Comparison of ENCODE assay signal across 8 mouse cellular contexts in the genomic region with DNA sequence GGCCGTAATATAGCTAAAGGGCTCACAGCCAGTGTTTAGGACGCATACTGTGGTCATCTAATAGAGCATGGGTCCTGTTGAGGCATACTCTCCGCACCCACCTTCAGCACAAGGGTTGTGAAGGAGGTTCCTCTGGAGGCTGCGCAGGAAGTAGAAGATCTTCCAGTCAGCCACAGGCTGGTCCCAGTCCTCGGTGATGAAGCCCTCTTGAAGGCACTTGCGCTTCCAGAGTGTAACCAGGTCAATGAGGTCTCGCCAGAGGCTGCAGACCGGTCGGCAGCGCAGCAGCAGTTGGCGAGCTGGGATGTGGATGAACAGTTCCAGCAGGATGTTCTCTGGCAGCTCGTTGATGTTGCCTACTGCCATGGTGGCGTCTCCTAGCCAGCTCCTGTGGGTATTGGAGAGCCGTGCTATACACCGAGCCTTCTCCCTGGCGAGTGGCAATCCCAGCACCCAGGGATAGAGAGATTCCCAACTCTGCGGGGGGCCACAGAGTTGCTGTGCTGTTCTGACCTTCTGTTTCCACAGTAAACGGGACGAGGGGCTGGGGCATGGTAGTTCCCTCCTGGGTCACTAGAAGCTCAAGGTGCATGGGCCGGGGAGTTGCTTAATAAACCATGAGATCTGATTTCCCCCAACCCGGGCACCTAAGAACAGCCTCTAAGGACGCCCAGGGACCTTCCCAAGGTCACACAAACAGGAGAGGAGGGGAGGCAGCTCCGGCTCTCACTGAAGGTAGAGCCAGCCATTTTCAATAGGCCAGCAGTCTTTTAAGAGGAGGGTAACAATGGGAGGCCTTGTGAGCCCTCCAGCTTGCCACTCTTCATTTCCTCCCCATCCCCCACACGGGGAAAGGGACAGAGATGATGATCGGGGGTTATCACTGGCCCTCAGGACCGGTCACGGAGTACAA. TPM values are rescaled to one million over a fixed set of nuclear protein-coding genes. Genes with fewer than 3 reads are reported as not detected.
DNase-seq lines count a peak whose midpoint lies in the region; ATAC-seq and TF ChIP-seq lines count a peak whose summit lies in the region.

No protein-coding gene starts in this region.

- TF ChIP-seq CTCF in layer of hippocampus, adult 2 months (conservative IDR thresholded peaks at IDR 0.05): no peak
- no peak for TF ChIP-seq CTCF in brain, embryonic 14.5 days (IDR thresholded peaks at IDR 0.05; ENCODE audit: borderline replicate concordance, extremely low read depth, insufficient read depth, insufficient read length)

- H3ac ChIP-seq in myocyte (ENCODE audit: control insufficient read depth, insufficient read length): no peak overlapping the region

- peak overlapping the region; percentile 94 for H3K4me2 ChIP-seq in forebrain, embryonic 11.5 days (ENCODE audit: low read depth, low read length, severe bottlenecking)
- H3K4me2 ChIP-seq in myocyte (ENCODE audit: low read depth): peak overlapping the region; percentile 24

- H3K79me2 ChIP-seq in myocyte (ENCODE audit: control insufficient read depth, insufficient read depth): no peaks in the 10 kb centered on the region

- H3K36me3 ChIP-seq in forebrain, embryonic 11.5 days (ENCODE audit: control insufficient read depth, insufficient read depth, low read length): peaks cover 9% of the 10 kb centered on the region; the same call in 1 of the 2 replicates
- no peaks in the 10 kb centered on the region for H3K36me3 ChIP-seq in myocyte (ENCODE audit: control insufficient read depth, insufficient read depth)

- no peaks in the 10 kb centered on the region for H3K9me3 ChIP-seq in forebrain, embryonic 11.5 days (ENCODE audit: control insufficient read depth, low read length)

- peak; percentile 3 for ATAC-seq in forebrain, embryonic 11.5 days (replicated peaks; ENCODE audit: low FRiP score)

- WGBS in forebrain, embryonic 11.5 days: 24% methylated on average over 27 of the region's 27 CpGs

- peak in 1 of 2 experiments; percentile 47 for DNase-seq in layer of hippocampus, adult 2 months (ENCODE audit: low spot score in 2 of 2)
- DNase-seq in layer of hippocampus, adult 9-11 months: no peak
- peak; percentile 73 for DNase-seq in brain, embryonic 14.5 days (ENCODE audit: low read depth)
- no peak for DNase-seq in forebrain, embryonic 11.5 days (ENCODE audit: low spot score)
- peak; percentile 49 to 65 for DNase-seq in layer of hippocampus, postnatal 14 days (ENCODE audit: low spot score in 2 of 2)
- DNase-seq in gastrocnemius, postnatal 25 days: no peak
- no peak for DNase-seq in ovary, postnatal 10 days (ENCODE audit: low spot score)

- peak overlapping the region; percentile 97 for H3K27ac ChIP-seq in layer of hippocampus, adult 2 months
- H3K27ac ChIP-seq in forebrain, embryonic 11.5 days (ENCODE audit: low read depth, low read length): peak overlapping the region; percentile 66; the same call in 1 of the 2 replicates

- peak overlapping the region; percentile 90 for H3K4me3 ChIP-seq in layer of hippocampus, adult 2 months
- H3K4me3 ChIP-seq in forebrain, embryonic 11.5 days (ENCODE audit: low read depth, low read length): peak overlapping the region; percentile 75
- H3K4me3 ChIP-seq in myocyte: peak overlapping the region; percentile 23

- H3K27me3 ChIP-seq in forebrain, embryonic 11.5 days (ENCODE audit: control insufficient read depth, insufficient read depth, low read length): peaks cover 25% of the 10 kb centered on the region
- no peaks in the 10 kb centered on the region for H3K27me3 ChIP-seq in myocyte (ENCODE audit: control insufficient read depth, insufficient read depth, insufficient read length)

- no peak for TF ChIP-seq POLR2A in brain, embryonic 14.5 days (IDR thresholded peaks at IDR 0.05; ENCODE audit: borderline replicate concordance, extremely low read depth, insufficient read depth, insufficient read length, poor library complexity, severe bottlenecking)
- TF ChIP-seq POLR2A in myocyte (IDR thresholded peaks at IDR 0.05; ENCODE audit: insufficient read length, low read depth): no peak

- H3K9ac ChIP-seq in forebrain, embryonic 11.5 days (ENCODE audit: low read length): peak overlapping the region; percentile 79

- peaks cover 9% of the 10 kb centered on the region; the same call in 1 of the 2 replicates for H3K4me1 ChIP-seq in forebrain, embryonic 11.5 days (replicated peaks; ENCODE audit: control insufficient read depth, insufficient read depth, low read length)

TF ChIP-seq in myocyte, 11 proteins besides CTCF, POLR2A, EP300 and RAD21:
- TF ChIP-seq E2F4 (IDR thresholded peaks at IDR 0.05; ENCODE audit: insufficient read depth): no peak
- TF ChIP-seq REST (IDR thresholded peaks at IDR 0.05; ENCODE audit: insufficient read depth, insufficient read length): no peak
- TF ChIP-seq CEBPB (IDR thresholded peaks at IDR 0.05; ENCODE audit: insufficient read depth, poor library complexity, severe bottlenecking): no peak
- no peak for TF ChIP-seq POLR2AphosphoS2 (IDR thresholded peaks at IDR 0.05; ENCODE audit: insufficient read length, low read depth)
- no peak for TF ChIP-seq USF1 (IDR thresholded peaks at IDR 0.05; ENCODE audit: low read depth)
- no peak for TF ChIP-seq MYOD1 (IDR thresholded peaks at IDR 0.05; ENCODE audit: control insufficient read depth in 1 of 3, insufficient read length in 2 of 3, low read depth in 2 of 3)
- no peak for TF ChIP-seq SRF (IDR thresholded peaks at IDR 0.05; ENCODE audit: control insufficient read depth, insufficient read length, low read depth)
- no peak for TF ChIP-seq MYOG (IDR thresholded peaks at IDR 0.05; ENCODE audit: control insufficient read depth in 1 of 3, insufficient read depth in 1 of 3, insufficient read length in 2 of 3, low read depth in 2 of 3)
- no peak for TF ChIP-seq TCF12 (IDR thresholded peaks at IDR 0.05; ENCODE audit: insufficient read depth, poor library complexity, severe bottlenecking)
- no peak for TF ChIP-seq MAX (IDR thresholded peaks at IDR 0.05; ENCODE audit: low read depth)
- TF ChIP-seq TCF3 (IDR thresholded peaks at IDR 0.05; ENCODE audit: insufficient read length, low read depth): no peak

RNA-seq across cellular contexts. Expression of a gene that starts 1.6 kb away (rescaled TPM):
- total RNA-seq in layer of hippocampus, adult 2 months (2021): 100 to 1,000 TPM; 136 to 141 TPM
- 122 and 144 TPM in 2 replicates for polyA plus RNA-seq in brain, embryonic 14.5 days (2012; rRNA removed)
- 44.9 and 45.0 TPM in 2 replicates for polyA plus RNA-seq in forebrain, embryonic 11.5 days (2014; fragmentation: Nextera tagmentation; extraction: Ambion mirVana)
- total RNA-seq in layer of hippocampus, postnatal 14 days (2021): 100 to 1,000 TPM in 1 of 2 experiments, 10 to 100 TPM in 1; 98.6 to 111 TPM
- 3.1 TPM for polyA plus RNA-seq in myocyte (2012; fragmentation: generic; extraction: Trizol)
- total RNA-seq in gastrocnemius, postnatal 25 days (2021): 1 to 10 TPM; 6.4 to 7.1 TPM

RNA-seq across cellular contexts. Expression of a gene that starts 1.7 kb away (rescaled TPM):
- 100 to 1,000 TPM in 1 of 2 experiments, 10 to 100 TPM in 1; 99.8 to 106 TPM for total RNA-seq in layer of hippocampus, adult 2 months (2021)
- polyA plus RNA-seq in brain, embryonic 14.5 days (2012; rRNA removed): 2.6 and 5.1 TPM in 2 replicates
- 0.87 and 0.91 TPM in 2 replicates for polyA plus RNA-seq in forebrain, embryonic 11.5 days (2014; fragmentation: Nextera tagmentation; extraction: Ambion mirVana)
- total RNA-seq in layer of hippocampus, postnatal 14 days (2021): 10 to 100 TPM; 65.2 to 72.1 TPM
- polyA plus RNA-seq in myocyte (2012; fragmentation: generic; extraction: Trizol): 0.85 TPM
- total RNA-seq in gastrocnemius, postnatal 25 days (2021): under 1 TPM in 1 of 2 experiments, not detected in 1; 0.28 TPM

RNA-seq across cellular contexts. Expression of a gene that starts 6.8 kb away (rescaled TPM):
- 10 to 100 TPM; 25.4 to 29.8 TPM for total RNA-seq in layer of hippocampus, adult 2 months (2021)
- polyA plus RNA-seq in brain, embryonic 14.5 days (2012; rRNA removed): 18.1 and 25.3 TPM in 2 replicates
- polyA plus RNA-seq in forebrain, embryonic 11.5 days (2014; fragmentation: Nextera tagmentation; extraction: Ambion mirVana): 10.2 and 13.6 TPM in 2 replicates
- total RNA-seq in layer of hippocampus, postnatal 14 days (2021): 10 to 100 TPM; 24.6 to 27.4 TPM
- polyA plus RNA-seq in myocyte (2012; fragmentation: generic; extraction: Trizol): 89.7 TPM
- total RNA-seq in gastrocnemius, postnatal 25 days (2021): 10 to 100 TPM; 28.8 to 29.8 TPM

RNA-seq across cellular contexts. Expression of a gene that starts 28.2 kb away (rescaled TPM):
- 1 to 10 TPM in 1 of 2 experiments, under 1 TPM in 1; 0.83 to 1.0 TPM for total RNA-seq in layer of hippocampus, adult 2 months (2021)
- polyA plus RNA-seq in brain, embryonic 14.5 days (2012; rRNA removed): 54.9 and 73.0 TPM in 2 replicates
- polyA plus RNA-seq in forebrain, embryonic 11.5 days (2014; fragmentation: Nextera tagmentation; extraction: Ambion mirVana): 3.8 and 5.0 TPM in 2 replicates
- total RNA-seq in layer of hippocampus, postnatal 14 days (2021): 1 to 10 TPM; 4.8 to 5.6 TPM
- 0.04 TPM for polyA plus RNA-seq in myocyte (2012; fragmentation: generic; extraction: Trizol)
- not detected for total RNA-seq in gastrocnemius, postnatal 25 days (2021)

RNA-seq across cellular contexts. Expression of a gene that starts 28.5 kb away (rescaled TPM):
- 10 to 100 TPM; 13.8 to 14.5 TPM for total RNA-seq in layer of hippocampus, adult 2 months (2021)
- 111 and 132 TPM in 2 replicates for polyA plus RNA-seq in brain, embryonic 14.5 days (2012; rRNA removed)
- polyA plus RNA-seq in forebrain, embryonic 11.5 days (2014; fragmentation: Nextera tagmentation; extraction: Ambion mirVana): 68.5 and 75.0 TPM in 2 replicates
- total RNA-seq in layer of hippocampus, postnatal 14 days (2021): 10 to 100 TPM; 19.8 to 22.1 TPM
- 31.0 TPM for polyA plus RNA-seq in myocyte (2012; fragmentation: generic; extraction: Trizol)
- total RNA-seq in gastrocnemius, postnatal 25 days (2021): 10 to 100 TPM; 10.2 to 11.0 TPM

Comparison
In these comparisons a context has a peak if more than half of its experiments do, and no peak if none do; other contexts are left out.
1. DNase-seq: peak in brain, embryonic 14.5 days (single experiment) and layer of hippocampus, postnatal 14 days (2 of 2); none in layer of hippocampus, adult 9-11 months (single experiment), forebrain, embryonic 11.5 days (single experiment), gastrocnemius, postnatal 25 days (single experiment) and ovary, postnatal 10 days (single experiment).
2. H3K4me3 ChIP-seq: peak in every context shown above with its lines; median percentile 90 in layer of hippocampus, adult 2 months; 75 in forebrain, embryonic 11.5 days; 23 in myocyte.
3. RNA of a gene that starts 1.6 kb away (total RNA-seq): 136 to 141 TPM in layer of hippocampus, adult 2 months and 98.6 to 111 TPM in layer of hippocampus, postnatal 14 days; 6.4 to 7.1 TPM in gastrocnemius, postnatal 25 days; every median in the first group is over 10 times any median in the second.
4. RNA of a gene that starts 1.7 kb away (total RNA-seq): 99.8 to 106 TPM in layer of hippocampus, adult 2 months and 65.2 to 72.1 TPM in layer of hippocampus, postnatal 14 days; 0.28 TPM in gastrocnemius, postnatal 25 days; every median in the first group is over 10 times any median in the second.